Mouse (Mus musculus): ENCODE data around the gene Zfp316. TPM values are rescaled to one million over a fixed set of nuclear protein-coding genes. Genes with fewer than 3 reads are reported as not detected.

Zfp316 gene
- polyA plus RNA-seq, 1 experiment = 6.1 TPM

DNA sequence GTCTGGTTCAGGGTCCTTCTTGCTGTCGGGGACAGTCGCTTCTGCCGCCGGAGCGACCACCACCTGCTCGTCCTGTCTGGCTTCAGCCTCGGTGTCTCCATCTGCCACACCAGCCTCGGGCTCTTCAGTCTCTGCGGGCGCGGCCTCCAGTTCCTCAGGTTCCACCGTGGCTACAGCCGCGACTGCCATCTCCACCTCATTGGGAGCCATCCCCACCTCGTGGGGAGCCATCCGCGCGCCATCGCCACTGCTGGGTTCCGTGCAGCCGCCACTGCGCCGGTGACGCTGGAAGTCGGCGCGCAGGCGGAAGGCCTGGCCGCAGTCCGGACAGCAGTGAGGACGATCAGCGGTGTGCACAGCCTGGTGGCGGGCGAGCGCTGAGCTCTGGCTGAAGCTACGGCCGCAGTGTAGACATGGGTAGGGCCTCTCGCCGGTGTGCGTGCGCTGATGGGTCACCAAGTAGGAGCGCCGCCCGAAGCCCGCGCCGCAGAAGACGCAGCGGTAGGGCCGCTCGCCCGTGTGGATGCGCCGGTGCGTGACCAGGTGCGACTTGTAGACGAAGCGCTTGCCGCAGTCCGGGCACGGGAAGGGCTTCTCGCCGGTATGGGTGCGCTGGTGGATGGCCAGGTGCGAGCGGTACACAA lies 15.2 kb downstream of the Zfp316 start:
- no peak overlapping the region for H3K4me2 ChIP-seq (ENCODE audit: low read depth)
- H3K27me3 ChIP-seq (ENCODE audit: control insufficient read depth, insufficient read depth, insufficient read length) = no peaks in the 10 kb centered on the region
- no peak overlapping the region for H3ac ChIP-seq (ENCODE audit: control insufficient read depth, insufficient read length)
- no peaks in the 10 kb centered on the region for H3K79me2 ChIP-seq (ENCODE audit: control insufficient read depth, insufficient read depth)
- TF ChIP-seq POLR2AphosphoS2 (IDR thresholded peaks at IDR 0.05; ENCODE audit: insufficient read length, low read depth) = peak; percentile 11
- TF ChIP-seq MYOG (IDR thresholded peaks at IDR 0.05; ENCODE audit: control insufficient read depth in 1 of 3, insufficient read depth in 1 of 3, insufficient read length in 2 of 3, low read depth in 2 of 3) = peak in 1 of 3 experiments; percentile 12
- TF ChIP-seq CEBPB (IDR thresholded peaks at IDR 0.05; ENCODE audit: insufficient read depth, poor library complexity, severe bottlenecking) = no peak
- no peak overlapping the region for H3K4me3 ChIP-seq
- peaks cover 11% of the 10 kb centered on the region for H3K36me3 ChIP-seq (ENCODE audit: control insufficient read depth, insufficient read depth)

- Histone ChIP-seq H3ac (ENCODE audit: control insufficient read depth, insufficient read length) (no peak overlapping the region), H3K4me3 (no peak overlapping the region), H3K36me3 (ENCODE audit: control insufficient read depth, insufficient read depth) (peaks cover 11% of the 10 kb centered on the region), H3K79me2 (ENCODE audit: control insufficient read depth, insufficient read depth) (no peaks in the 10 kb centered on the region), H3K27me3 (ENCODE audit: control insufficient read depth, insufficient read depth, insufficient read length) (no peaks in the 10 kb centered on the region), H3K4me2 (ENCODE audit: low read depth) (no peak overlapping the region)
- TF ChIP-seq MYOD1 (IDR thresholded peaks at IDR 0.05; ENCODE audit: control insufficient read depth in 1 of 3, insufficient read length in 2 of 3, low read depth in 2 of 3) (peak in 1 of 3 experiments; percentile 9), CEBPB (IDR thresholded peaks at IDR 0.05; ENCODE audit: insufficient read depth, poor library complexity, severe bottlenecking) (no peak)
Observed at GRCm38 (mm10) chr5:143253881-143254486, 15.8 kb downstream of the Zfp316 start.

DNA sequence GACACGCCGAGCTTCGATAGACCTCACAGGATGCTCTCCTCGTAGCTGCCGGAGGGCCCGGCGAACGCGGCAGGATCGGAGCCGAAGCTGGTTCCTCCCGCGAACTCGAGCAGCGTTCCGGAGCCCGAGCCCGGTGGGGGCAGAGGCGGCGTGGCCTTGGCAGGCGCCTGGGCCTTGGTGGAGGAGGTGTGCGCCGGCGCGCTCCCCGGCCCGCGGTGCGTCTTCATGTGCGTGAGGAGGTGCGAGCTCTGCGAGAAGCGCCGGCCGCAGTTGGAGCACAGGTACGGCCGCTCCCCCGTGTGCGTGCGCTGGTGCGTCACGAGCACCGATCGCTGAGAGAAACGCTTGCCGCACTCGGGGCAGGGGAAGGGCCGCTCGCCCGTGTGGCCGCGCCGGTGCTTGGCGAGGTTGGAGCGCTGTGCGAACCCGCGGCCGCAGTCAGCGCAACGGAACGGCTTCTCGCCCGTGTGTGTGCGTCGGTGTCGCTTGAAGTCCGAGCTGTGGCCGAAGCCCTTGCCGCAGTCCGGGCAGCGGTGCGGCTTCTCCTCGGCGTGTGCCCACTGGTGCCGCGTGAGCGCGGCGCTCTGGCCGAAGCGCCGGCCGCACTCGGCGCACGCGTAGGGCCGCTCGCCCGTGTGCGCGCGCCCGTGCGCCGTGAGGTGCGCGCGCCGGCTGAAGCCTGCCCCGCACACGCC lies 16.5 kb downstream of the Zfp316 start:
- Histone ChIP-seq H3K36me3 (ENCODE audit: control insufficient read depth, insufficient read depth) (peaks cover 11% of the 10 kb centered on the region), H3K79me2 (ENCODE audit: control insufficient read depth, insufficient read depth) (no peaks in the 10 kb centered on the region), H3ac (ENCODE audit: control insufficient read depth, insufficient read length) (no peak overlapping the region), H3K4me2 (ENCODE audit: low read depth) (no peak overlapping the region), H3K4me3 (no peak overlapping the region), H3K27me3 (ENCODE audit: control insufficient read depth, insufficient read depth, insufficient read length) (no peaks in the 10 kb centered on the region)
- TF ChIP-seq USF1 (IDR thresholded peaks at IDR 0.05; ENCODE audit: low read depth) (no peak), POLR2A (IDR thresholded peaks at IDR 0.05; ENCODE audit: insufficient read length, low read depth) (no peak), TCF3 (IDR thresholded peaks at IDR 0.05; ENCODE audit: insufficient read length, low read depth) (no peak), MYOD1 (IDR thresholded peaks at IDR 0.05; ENCODE audit: control insufficient read depth in 1 of 3, insufficient read length in 2 of 3, low read depth in 2 of 3) (no peak), TCF12 (IDR thresholded peaks at IDR 0.05; ENCODE audit: insufficient read depth, poor library complexity, severe bottlenecking) (no peak), SRF (IDR thresholded peaks at IDR 0.05; ENCODE audit: control insufficient read depth, insufficient read length, low read depth) (no peak), MYOG (IDR thresholded peaks at IDR 0.05; ENCODE audit: control insufficient read depth in 1 of 3, insufficient read depth in 1 of 3, insufficient read length in 2 of 3, low read depth in 2 of 3) (no peak), CEBPB (IDR thresholded peaks at IDR 0.05; ENCODE audit: insufficient read depth, poor library complexity, severe bottlenecking) (no peak), POLR2AphosphoS2 (IDR thresholded peaks at IDR 0.05; ENCODE audit: insufficient read length, low read depth) (no peak), REST (IDR thresholded peaks at IDR 0.05; ENCODE audit: insufficient read depth, insufficient read length) (no peak), E2F4 (IDR thresholded peaks at IDR 0.05; ENCODE audit: insufficient read depth) (no peak), MAX (IDR thresholded peaks at IDR 0.05; ENCODE audit: low read depth) (no peak)

GRCm38 (mm10) chr5:143252791-143253185 lies 17.0 kb downstream of the Zfp316 start:
- no peak overlapping the region for H3K4me2 ChIP-seq (ENCODE audit: low read depth)
- TF ChIP-seq MYOD1 (IDR thresholded peaks at IDR 0.05; ENCODE audit: control insufficient read depth in 1 of 3, insufficient read length in 2 of 3, low read depth in 2 of 3) (no peak), SRF (IDR thresholded peaks at IDR 0.05; ENCODE audit: control insufficient read depth, insufficient read length, low read depth) (no peak), USF1 (IDR thresholded peaks at IDR 0.05; ENCODE audit: low read depth) (no peak), POLR2AphosphoS2 (IDR thresholded peaks at IDR 0.05; ENCODE audit: insufficient read length, low read depth) (no peak), MYOG (IDR thresholded peaks at IDR 0.05; ENCODE audit: control insufficient read depth in 1 of 3, insufficient read depth in 1 of 3, insufficient read length in 2 of 3, low read depth in 2 of 3) (no peak), CEBPB (IDR thresholded peaks at IDR 0.05; ENCODE audit: insufficient read depth, poor library complexity, severe bottlenecking) (no peak), TCF3 (IDR thresholded peaks at IDR 0.05; ENCODE audit: insufficient read length, low read depth) (no peak), TCF12 (IDR thresholded peaks at IDR 0.05; ENCODE audit: insufficient read depth, poor library complexity, severe bottlenecking) (no peak), MAX (IDR thresholded peaks at IDR 0.05; ENCODE audit: low read depth) (no peak), E2F4 (IDR thresholded peaks at IDR 0.05; ENCODE audit: insufficient read depth) (no peak), POLR2A (IDR thresholded peaks at IDR 0.05; ENCODE audit: insufficient read length, low read depth) (no peak), REST (IDR thresholded peaks at IDR 0.05; ENCODE audit: insufficient read depth, insufficient read length) (no peak)
- H3K4me3 ChIP-seq = no peak overlapping the region
- H3ac ChIP-seq (ENCODE audit: control insufficient read depth, insufficient read length) = no peak overlapping the region
- no peaks in the 10 kb centered on the region for H3K79me2 ChIP-seq (ENCODE audit: control insufficient read depth, insufficient read depth)
- no peaks in the 10 kb centered on the region for H3K27me3 ChIP-seq (ENCODE audit: control insufficient read depth, insufficient read depth, insufficient read length)
- H3K36me3 ChIP-seq (ENCODE audit: control insufficient read depth, insufficient read depth) = peaks cover 11% of the 10 kb centered on the region

DNA sequence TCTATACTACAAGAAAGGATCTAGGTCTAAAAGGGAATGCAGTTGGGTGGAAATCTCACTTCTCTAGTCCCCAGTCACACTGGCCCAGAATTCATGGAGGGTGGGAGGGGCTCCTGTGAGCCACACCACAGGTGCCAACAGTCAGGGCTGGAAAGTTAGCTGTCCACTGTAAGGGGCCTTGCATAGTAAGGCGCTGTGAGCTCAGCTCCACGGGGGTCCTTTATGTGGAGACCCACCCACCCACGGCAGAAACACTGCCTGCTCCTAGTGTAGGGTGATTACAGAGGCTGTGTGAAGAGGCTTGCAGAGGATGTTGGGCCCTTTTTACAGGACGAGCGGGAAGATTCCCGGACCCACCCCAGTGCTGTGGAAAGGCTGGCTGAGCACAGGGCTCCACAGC lies 17.8 kb downstream of the Zfp316 start:
- H3K36me3 ChIP-seq (ENCODE audit: control insufficient read depth, insufficient read depth) = peaks cover 12% of the 10 kb centered on the region

More for the DNA sequence above, 17.8 kb downstream of the Zfp316 start:
- Histone ChIP-seq H3K27me3 (ENCODE audit: control insufficient read depth, insufficient read depth, insufficient read length) (no peaks in the 10 kb centered on the region), H3K79me2 (ENCODE audit: control insufficient read depth, insufficient read depth) (no peaks in the 10 kb centered on the region), H3K4me3 (no peak overlapping the region), H3K4me2 (ENCODE audit: low read depth) (no peak overlapping the region), H3ac (ENCODE audit: control insufficient read depth, insufficient read length) (no peak overlapping the region)
- TF ChIP-seq SRF (IDR thresholded peaks at IDR 0.05; ENCODE audit: control insufficient read depth, insufficient read length, low read depth) = no peak
- TF ChIP-seq USF1 (IDR thresholded peaks at IDR 0.05; ENCODE audit: low read depth) = no peak
- no peak for TF ChIP-seq REST (IDR thresholded peaks at IDR 0.05; ENCODE audit: insufficient read depth, insufficient read length)
- no peak for TF ChIP-seq POLR2A (IDR thresholded peaks at IDR 0.05; ENCODE audit: insufficient read length, low read depth)
- TF ChIP-seq MYOG (IDR thresholded peaks at IDR 0.05; ENCODE audit: control insufficient read depth in 1 of 3, insufficient read depth in 1 of 3, insufficient read length in 2 of 3, low read depth in 2 of 3) = no peak
